Mouse (Mus musculus): Measurements from ENCODE around the gene Irak2. TPM values are rescaled to one million over a fixed set of nuclear protein-coding genes. Genes with fewer than 3 reads are reported as not detected.
"Not testable (repeated sequence)": the region's sequence is repeated elsewhere in the genome, so short reads cannot be mapped to it uniquely, and the experiment has no call there.

Irak2 gene
- polyA plus RNA-seq, 1 experiment from 2014 or later: 3.2 TPM

DNA sequence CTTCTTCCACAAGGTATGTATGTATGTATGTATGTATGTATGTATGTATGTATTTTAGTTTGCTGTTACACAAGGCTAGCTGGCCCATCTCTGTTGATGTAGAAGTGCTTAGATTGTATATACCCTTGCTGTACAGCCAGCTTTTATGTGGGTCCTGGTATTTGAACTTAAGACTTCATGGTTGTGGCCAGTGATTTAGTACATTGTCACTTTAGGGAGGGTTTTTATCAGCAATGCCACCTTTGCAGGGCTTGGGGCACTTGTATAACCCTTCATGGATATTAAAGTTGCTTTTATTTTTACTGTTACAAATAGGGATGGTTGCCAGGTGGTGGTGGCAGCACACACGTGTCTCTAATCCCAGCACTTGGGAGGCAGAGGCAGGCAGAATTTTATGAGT is 56.9 kb downstream of the Irak2 start:
- no peak overlapping the region for H3K4me3 ChIP-seq
- no peak overlapping the region for H3K27ac ChIP-seq
- no peaks in the 10 kb centered on the region for H3K27me3 ChIP-seq
- 79% methylated on average over 1 of the region's 1 CpGs for WGBS
- H3K9ac ChIP-seq: no peak overlapping the region
- H3K9me3 ChIP-seq (replicated peaks): no peaks in the 10 kb centered on the region
- peaks cover 5% of the 10 kb centered on the region; the same call in 1 of the 2 replicates for H3K36me3 ChIP-seq
- ATAC-seq (ENCODE audit: low FRiP score): no peak
- H3K4me1 ChIP-seq: peaks cover 26% of the 10 kb centered on the region
- no peak overlapping the region for H3K4me2 ChIP-seq (replicated peaks)

DNA sequence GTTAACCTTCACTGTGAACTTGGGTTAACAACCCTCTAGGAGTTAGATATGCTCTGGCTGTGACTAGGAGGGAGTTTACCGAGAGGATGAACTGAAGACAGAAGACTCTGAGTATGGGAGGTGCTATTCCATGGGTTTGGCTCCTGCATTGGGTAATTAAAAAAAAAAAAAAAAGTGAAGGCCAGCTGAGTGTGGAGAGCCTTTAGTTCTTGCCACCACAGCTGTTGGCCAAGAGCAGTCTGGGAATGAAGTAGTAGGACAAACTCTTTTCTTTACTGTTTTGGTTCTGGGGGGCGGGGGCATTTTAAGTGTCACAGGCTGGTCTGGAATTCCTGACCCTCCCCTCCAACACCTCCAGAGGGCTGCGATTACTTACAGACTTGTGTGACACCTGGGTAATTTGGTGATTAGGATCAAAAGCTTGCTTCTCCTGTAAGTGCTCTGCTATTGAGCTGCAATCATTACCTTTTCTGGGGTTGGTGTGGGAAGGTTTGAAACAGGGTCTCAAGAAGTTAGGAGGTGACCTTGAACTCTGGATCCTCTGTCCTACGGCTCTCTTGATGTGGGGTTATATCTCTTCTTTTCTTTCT is 57.6 kb downstream of the Irak2 start:
- H3K9ac ChIP-seq: no peak overlapping the region
- peaks cover 7% of the 10 kb centered on the region; the same call in 1 of the 2 replicates for H3K36me3 ChIP-seq
- no peaks in the 10 kb centered on the region for H3K9me3 ChIP-seq (replicated peaks)
- H3K4me3 ChIP-seq: no peak overlapping the region
- peak overlapping the region; percentile 99 for H3K4me2 ChIP-seq (replicated peaks)
- no peak overlapping the region for H3K27ac ChIP-seq
- no peak for ATAC-seq (ENCODE audit: low FRiP score)
- WGBS: 72% methylated on average over 4 of the region's 4 CpGs
- peaks cover 19% of the 10 kb centered on the region for H3K4me1 ChIP-seq
- H3K27me3 ChIP-seq: no peaks in the 10 kb centered on the region

DNA sequence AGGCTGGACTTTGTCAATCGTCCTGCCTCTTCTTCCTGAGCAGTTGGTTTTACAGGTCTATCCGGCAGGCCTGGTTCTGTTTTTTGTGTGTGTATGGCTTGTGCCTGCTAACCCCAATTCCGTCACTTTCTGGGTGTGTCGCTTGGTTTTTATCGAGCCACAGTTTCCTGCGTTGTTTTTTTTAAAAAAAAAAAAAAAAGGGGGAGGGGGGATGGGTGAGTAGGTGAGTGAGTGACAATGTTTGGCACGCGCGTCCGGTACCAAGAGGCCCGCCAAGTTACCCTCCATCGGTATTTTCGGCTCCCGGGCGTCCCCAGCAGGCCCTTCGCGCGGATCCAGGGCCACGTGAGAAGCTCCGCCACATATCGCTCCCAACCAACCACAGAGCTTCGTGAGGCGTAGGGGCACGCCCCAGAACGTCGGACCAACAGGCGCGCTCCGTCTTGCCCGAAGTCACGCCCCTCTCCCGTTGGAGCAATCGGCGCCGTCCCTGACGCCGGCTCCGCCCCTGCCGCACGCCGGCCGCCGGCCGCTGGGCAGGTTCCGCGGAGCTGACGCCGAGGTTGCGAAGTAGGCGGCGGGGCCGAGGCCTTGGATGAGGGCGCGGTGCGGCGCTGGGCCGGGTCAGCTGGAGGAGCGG is 58.4 kb downstream of the Irak2 start, which contains the start of gene Tatdn2:
Gene Tatdn2, plus strand, starts transcription at position 469 of the 640 bp plus-strand sequence.
- under 1% methylated on average over 58 of the region's 58 CpGs for WGBS
- ATAC-seq (ENCODE audit: low FRiP score): peak; percentile 99

DNA sequence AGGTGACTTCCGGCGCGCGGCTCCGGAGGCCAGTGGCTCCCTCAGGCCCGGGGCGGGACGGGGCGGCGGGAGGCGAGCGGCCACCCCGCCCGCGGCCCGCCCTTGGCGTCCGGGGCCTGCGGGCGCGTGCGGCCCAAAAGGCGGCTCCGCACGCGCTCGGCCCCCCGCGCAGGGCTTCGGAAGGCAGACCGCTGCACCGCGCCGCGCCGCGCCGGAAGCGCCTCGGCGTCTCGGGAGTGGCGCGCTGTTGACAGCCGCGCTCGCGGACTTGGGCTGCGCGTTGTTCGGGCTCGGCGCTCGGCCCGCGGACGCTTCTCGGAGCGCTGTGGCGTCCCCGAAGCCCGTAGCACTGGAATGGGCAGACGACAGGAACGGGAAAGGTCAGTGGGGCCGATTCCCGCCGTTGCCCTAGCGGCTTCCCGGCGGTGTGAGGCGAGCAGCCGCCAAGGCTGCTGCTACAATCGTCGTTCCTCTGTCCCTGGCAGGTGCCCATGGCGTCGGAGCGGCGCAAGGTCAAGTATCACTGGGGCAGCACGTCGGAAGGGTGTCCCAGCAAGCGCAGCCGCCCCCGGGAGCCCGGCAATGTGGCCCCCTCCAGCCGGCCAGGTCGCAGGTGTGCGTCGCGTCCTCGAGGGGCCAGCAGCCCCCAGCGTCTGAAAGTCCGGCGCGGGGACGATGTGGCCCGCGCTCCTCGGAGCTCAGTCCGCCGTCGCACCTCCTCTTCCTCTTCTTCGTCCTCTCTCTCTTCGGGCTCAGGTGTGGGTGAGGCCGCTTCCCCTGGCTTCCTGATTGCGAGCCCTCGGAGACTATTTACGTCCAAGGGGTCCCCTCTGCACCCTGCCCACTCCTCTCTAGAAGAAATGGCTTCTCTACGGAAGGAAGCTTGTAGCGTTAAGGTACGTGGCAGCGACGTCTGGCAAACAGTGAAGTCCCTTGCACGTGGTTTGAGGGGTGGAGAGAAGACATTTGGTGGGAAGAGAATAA is 59.2 kb downstream of the Irak2 start:
- Histone ChIP-seq H3K4me3 (peak overlapping the region; percentile 92), H3K27ac (peak overlapping the region; percentile 89)
- peak; percentile 82 for ATAC-seq (ENCODE audit: low FRiP score)

More for the DNA sequence above, 58.4 kb downstream of the Irak2 start, which contains the start of gene Tatdn2:
- Histone ChIP-seq H3K36me3 (peaks cover 12% of the 10 kb centered on the region), H3K4me1 (peaks cover 17% of the 10 kb centered on the region), H3K27ac (peak within 1 kb of the TSS; percentile 89), H3K4me2 (replicated peaks) (peak within 1 kb of the TSS; percentile 99), H3K4me3 (peak within 1 kb of the TSS; percentile 92), H3K27me3 (no peaks in the 10 kb centered on the region), H3K9me3 (replicated peaks) (no peaks in the 10 kb centered on the region), H3K9ac (peak within 1 kb of the TSS; percentile 86)

DNA sequence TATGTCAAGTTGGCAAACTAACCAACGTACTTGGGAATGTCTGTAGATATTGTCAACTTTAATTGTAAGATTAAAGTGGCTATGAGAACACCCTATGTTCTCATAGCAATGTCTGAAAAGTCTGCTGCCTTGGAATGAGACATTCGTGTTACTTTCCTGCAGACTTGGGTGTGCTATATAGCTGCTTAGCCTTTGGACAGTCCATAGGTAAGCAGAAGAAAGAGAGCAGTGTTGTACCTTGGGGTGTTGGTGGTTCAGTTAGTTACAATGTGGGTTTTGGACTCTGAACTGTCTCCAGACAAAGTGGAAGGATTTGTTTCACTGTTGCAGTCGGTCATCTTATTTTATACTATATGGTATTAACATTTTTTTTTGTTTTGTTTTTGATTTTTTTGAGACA is 74.5 kb downstream of the Irak2 start:
- Histone ChIP-seq H3K9ac (no peak overlapping the region), H3K36me3 (peaks cover 92% of the 10 kb centered on the region), H3K9me3 (replicated peaks) (no peaks in the 10 kb centered on the region), H3K27me3 (no peaks in the 10 kb centered on the region), H3K4me2 (replicated peaks) (no peak overlapping the region), H3K27ac (no peak overlapping the region), H3K4me3 (no peak overlapping the region), H3K4me1 (no peaks in the 10 kb centered on the region)
- ATAC-seq (ENCODE audit: low FRiP score): no peak
- WGBS: 96% methylated on average over 3 of the region's 3 CpGs

More for the DNA sequence above, 59.2 kb downstream of the Irak2 start:
- H3K9me3 ChIP-seq (replicated peaks): no peaks in the 10 kb centered on the region
- H3K27me3 ChIP-seq: no peaks in the 10 kb centered on the region
- peaks cover 20% of the 10 kb centered on the region for H3K36me3 ChIP-seq
- peak overlapping the region; percentile 86 for H3K9ac ChIP-seq
- H3K4me1 ChIP-seq: peaks cover 17% of the 10 kb centered on the region
- under 1% methylated on average over 106 of the region's 113 CpGs for whole genome bisulfite sequencing
- H3K4me2 ChIP-seq (replicated peaks): peak overlapping the region; percentile 99

DNA sequence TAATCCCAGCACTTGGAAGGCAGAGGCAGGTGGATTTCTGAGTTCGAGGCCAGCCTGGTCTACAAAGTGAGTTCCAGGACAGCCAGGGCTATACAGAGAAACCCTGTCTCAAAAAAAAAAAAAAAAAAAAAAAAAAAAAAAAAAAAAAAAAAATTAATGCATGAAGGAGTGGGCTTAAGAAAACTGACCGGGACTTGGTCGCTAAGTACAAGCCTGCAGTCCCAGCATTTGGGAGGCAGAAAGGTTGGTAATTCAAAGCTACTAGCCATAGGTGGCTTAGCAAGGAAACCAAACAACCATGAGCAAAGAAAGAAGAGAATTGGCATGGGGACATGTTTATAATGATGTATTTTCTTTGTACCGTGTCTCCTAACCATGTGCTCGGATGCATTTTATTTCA is 75.1 kb downstream of the Irak2 start:
- H3K36me3 ChIP-seq: peaks cover 89% of the 10 kb centered on the region

DNA sequence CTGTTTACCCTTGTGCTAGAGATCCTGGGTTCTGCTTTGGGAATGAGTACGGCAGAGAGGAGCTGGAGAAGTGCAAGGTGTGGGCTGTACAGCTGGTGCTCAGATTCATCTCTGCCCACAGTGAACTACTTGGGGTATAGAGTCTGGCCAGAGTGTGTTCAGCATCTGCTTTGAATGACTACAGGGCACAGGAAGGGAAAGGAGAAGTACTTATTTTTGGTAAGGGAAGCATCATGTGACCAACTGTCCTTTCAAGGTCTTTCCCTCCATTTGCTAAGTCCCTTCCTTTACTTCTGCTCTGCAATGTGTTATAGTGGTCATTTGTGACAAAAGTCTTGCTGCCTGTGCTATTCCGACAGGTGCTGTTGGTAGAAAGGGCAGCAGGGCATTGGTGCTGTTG is 76.0 kb downstream of the Irak2 start:
- Histone ChIP-seq H3K4me2 (replicated peaks) (no peak overlapping the region), H3K9ac (no peak overlapping the region), H3K9me3 (replicated peaks) (no peaks in the 10 kb centered on the region), H3K27ac (no peak overlapping the region), H3K27me3 (no peaks in the 10 kb centered on the region), H3K36me3 (peaks cover 83% of the 10 kb centered on the region), H3K4me3 (no peak overlapping the region), H3K4me1 (no peaks in the 10 kb centered on the region)
- ATAC-seq (ENCODE audit: low FRiP score): no peak
- WGBS: 93% methylated on average over 2 of the region's 2 CpGs

More for the DNA sequence above, 75.1 kb downstream of the Irak2 start:
- WGBS: 94% methylated on average over 4 of the region's 5 CpGs
- not testable (repeated sequence) for ATAC-seq (ENCODE audit: low FRiP score); H3K4me2 ChIP-seq (replicated peaks); H3K4me3 ChIP-seq; H3K4me1 ChIP-seq; H3K27ac ChIP-seq; H3K27me3 ChIP-seq; H3K9ac ChIP-seq; H3K9me3 ChIP-seq (replicated peaks)

DNA sequence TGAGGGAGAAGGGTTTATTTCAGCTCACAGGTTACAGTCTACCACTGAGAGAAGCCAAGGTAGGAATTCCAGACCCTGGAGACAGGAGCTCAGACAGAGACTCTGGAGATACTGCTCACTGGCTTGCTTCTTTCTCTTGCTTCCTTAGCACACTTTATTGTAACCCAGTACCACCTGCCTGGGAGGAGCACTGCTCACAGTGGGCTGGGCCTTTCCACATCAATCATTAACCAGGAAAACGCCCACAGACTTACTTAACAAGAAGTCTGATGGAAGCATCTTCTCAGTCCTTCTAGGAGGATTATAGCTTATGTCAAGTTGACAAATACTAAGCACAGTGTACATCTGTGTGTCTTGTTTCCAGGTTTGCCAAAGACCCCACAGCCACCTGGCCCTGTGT is 76.5 kb downstream of the Irak2 start:
- H3K4me3 ChIP-seq: no peak overlapping the region
- H3K4me2 ChIP-seq (replicated peaks): no peak overlapping the region
- no peak for ATAC-seq (ENCODE audit: low FRiP score)
- H3K9ac ChIP-seq: no peak overlapping the region
- H3K9me3 ChIP-seq (replicated peaks): no peaks in the 10 kb centered on the region
- WGBS: 65% methylated on average over 1 of the region's 1 CpGs
- H3K27ac ChIP-seq: no peak overlapping the region
- H3K36me3 ChIP-seq: peaks cover 83% of the 10 kb centered on the region
- H3K4me1 ChIP-seq: no peaks in the 10 kb centered on the region
- H3K27me3 ChIP-seq: no peaks in the 10 kb centered on the region

DNA sequence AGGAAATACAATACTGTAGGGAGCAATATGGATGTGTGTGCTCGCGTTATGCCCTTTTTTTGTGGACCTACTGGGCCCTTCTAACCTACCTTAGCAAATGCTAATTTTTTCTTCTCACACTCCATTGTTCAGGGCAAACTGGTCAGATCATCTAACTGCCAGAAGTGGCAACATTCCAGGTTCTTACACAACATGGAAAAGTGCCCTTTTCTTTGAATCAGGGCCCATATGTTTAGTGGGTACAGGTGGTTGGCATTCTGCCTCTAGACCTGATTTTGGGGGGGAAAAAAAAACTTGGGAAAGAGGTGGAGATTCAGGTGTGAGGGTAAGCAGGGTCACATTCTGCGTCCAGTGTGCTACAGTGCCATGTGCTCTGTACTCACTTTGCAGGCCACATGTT is 79.3 kb downstream of the Irak2 start:
- Histone ChIP-seq H3K4me3 (no peak overlapping the region), H3K9ac (no peak overlapping the region), H3K36me3 (peaks cover 70% of the 10 kb centered on the region), H3K4me2 (replicated peaks) (no peak overlapping the region), H3K9me3 (replicated peaks) (no peaks in the 10 kb centered on the region), H3K27me3 (no peaks in the 10 kb centered on the region), H3K27ac (no peak overlapping the region), H3K4me1 (no peaks in the 10 kb centered on the region)
- WGBS: 93% methylated on average over 3 of the region's 3 CpGs
- ATAC-seq (ENCODE audit: low FRiP score): no peak

DNA sequence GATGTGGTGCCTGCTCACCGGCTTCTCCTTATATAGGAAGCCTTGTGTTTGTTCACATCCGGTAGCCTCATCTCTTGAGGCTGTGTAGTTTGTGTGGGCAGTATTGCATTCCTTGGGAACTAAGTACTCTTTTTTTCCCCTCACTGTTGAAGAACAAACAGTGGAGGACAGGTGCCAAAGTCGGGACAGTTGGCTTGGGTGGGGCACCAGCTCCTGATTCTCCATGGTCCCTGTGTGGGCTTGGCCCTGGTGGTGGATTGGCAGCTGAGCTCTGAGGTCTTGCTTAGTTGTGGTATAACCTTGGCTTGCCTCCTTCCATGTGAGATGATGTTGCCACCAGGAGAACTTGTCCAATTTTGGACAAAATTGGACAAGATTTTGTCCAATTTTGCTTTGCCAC is 81.6 kb downstream of the Irak2 start, which contains the start of gene Ghrl:
Gene Ghrl, minus strand, starts transcription at position 3 of the 400 bp plus-strand sequence.
- H3K9ac ChIP-seq: no peak within 1 kb of the TSS
- H3K9me3 ChIP-seq (replicated peaks): no peaks in the 10 kb centered on the region
- H3K27me3 ChIP-seq: no peaks in the 10 kb centered on the region
- no peaks in the 10 kb centered on the region for H3K4me1 ChIP-seq
- peaks cover 60% of the 10 kb centered on the region for H3K36me3 ChIP-seq
- no peak within 1 kb of the TSS for H3K4me2 ChIP-seq (replicated peaks)
- 94% methylated on average over 3 of the region's 3 CpGs for WGBS
- no peak within 1 kb of the TSS for H3K4me3 ChIP-seq
- no peak for ATAC-seq (ENCODE audit: low FRiP score)
- no peak within 1 kb of the TSS for H3K27ac ChIP-seq

DNA sequence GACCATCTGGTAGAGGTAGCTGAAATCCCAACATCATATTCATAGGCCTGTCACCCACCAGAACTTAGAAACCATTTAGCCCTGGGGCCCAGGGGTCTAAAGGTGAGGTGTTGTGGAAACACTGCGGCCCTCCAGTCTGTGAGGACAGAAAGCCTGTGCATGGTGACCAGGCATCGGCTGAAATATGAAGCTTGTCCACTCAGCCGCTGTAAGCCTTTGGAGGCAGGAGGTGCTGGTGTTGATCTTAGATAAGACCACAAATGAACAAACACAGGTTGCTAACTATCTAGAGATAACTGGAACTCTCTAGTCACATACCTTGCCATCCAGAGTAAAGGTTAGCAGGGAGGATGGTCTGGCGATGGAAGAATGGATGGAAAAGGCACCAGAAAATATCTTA is 82.8 kb downstream of the Irak2 start:
- Histone ChIP-seq H3K9me3 (replicated peaks) (no peaks in the 10 kb centered on the region), H3K27ac (no peak overlapping the region), H3K27me3 (no peaks in the 10 kb centered on the region), H3K4me1 (no peaks in the 10 kb centered on the region), H3K4me2 (replicated peaks) (no peak overlapping the region), H3K9ac (no peak overlapping the region), H3K36me3 (peaks cover 56% of the 10 kb centered on the region), H3K4me3 (no peak overlapping the region)
- WGBS: 97% methylated on average over 4 of the region's 4 CpGs
- no peak for ATAC-seq (ENCODE audit: low FRiP score)

DNA sequence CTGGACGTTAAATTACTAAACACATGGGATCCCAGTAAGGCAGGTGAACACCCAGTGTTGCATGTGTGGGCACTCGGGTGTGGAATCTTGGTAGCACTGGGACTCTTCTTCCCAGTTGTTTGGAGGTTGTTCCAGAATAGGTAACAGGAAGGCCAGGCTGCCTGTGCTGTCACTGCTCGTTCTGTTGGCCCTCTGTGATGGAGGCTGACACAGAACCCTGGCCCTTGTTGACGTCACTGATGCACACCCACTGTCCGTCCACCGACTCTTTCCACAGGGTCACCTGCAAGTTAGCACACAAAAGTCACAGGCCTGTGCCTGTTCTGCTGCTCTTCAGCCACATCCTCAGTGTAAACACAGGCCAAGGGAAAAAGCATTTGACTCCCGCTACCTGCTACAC is 89.9 kb downstream of the Irak2 start:
- WGBS: 92% methylated on average over 7 of the region's 7 CpGs

More for the DNA sequence above, 89.9 kb downstream of the Irak2 start:
- H3K9me3 ChIP-seq (replicated peaks): no peaks in the 10 kb centered on the region
- no peak overlapping the region for H3K4me3 ChIP-seq
- ATAC-seq (ENCODE audit: low FRiP score): no peak
- H3K4me1 ChIP-seq: no peaks in the 10 kb centered on the region
- no peak overlapping the region for H3K4me2 ChIP-seq (replicated peaks)
- peaks cover 85% of the 10 kb centered on the region for H3K36me3 ChIP-seq
- H3K27me3 ChIP-seq: no peaks in the 10 kb centered on the region
- no peak overlapping the region for H3K9ac ChIP-seq
- no peak overlapping the region for H3K27ac ChIP-seq
